Mouse (Mus musculus): ENCODE results near the gene Baiap2l1.
"Not testable (repeated sequence)": the region's sequence is repeated elsewhere in the genome, so short reads cannot be mapped to it uniquely, and the experiment has no call there.

Baiap2l1 gene

GRCm38 (mm10) chr5:144344592-144344991, 13.3 kb downstream of the Baiap2l1 start:
- DNase-seq (ENCODE audit: low spot score), result no peak

- DNase-seq (ENCODE audit: low spot score), result no peak
Measured at GRCm38 (mm10) chr5:144341085-144341484, 16.8 kb downstream of the Baiap2l1 start.

GRCm38 (mm10) chr5:144338787-144339186, 19.1 kb downstream of the Baiap2l1 start:
- DNase-seq (ENCODE audit: low spot score), result no peak

GRCm38 (mm10) chr5:144335357-144335756, 22.6 kb downstream of the Baiap2l1 start:
- not testable (repeated sequence) for DNase-seq (ENCODE audit: low spot score)

GRCm38 (mm10) chr5:144334010-144334409, 23.9 kb downstream of the Baiap2l1 start:
- DNase-seq (ENCODE audit: low spot score), result no peak

GRCm38 (mm10) chr5:144322717-144323116, 35.2 kb downstream of the Baiap2l1 start:
- no peak for DNase-seq (ENCODE audit: low spot score)

- DNase-seq (ENCODE audit: low spot score), result no peak
Measured at GRCm38 (mm10) chr5:144321681-144322080, 36.2 kb downstream of the Baiap2l1 start.

- DNase-seq (ENCODE audit: low spot score), result no peak
Measured at GRCm38 (mm10) chr5:144318286-144318685, 39.6 kb downstream of the Baiap2l1 start.

- DNase-seq (ENCODE audit: low spot score), result no peak
Measured at GRCm38 (mm10) chr5:144317426-144317825, 40.5 kb downstream of the Baiap2l1 start.

- no peak for DNase-seq (ENCODE audit: low spot score)
Measured at GRCm38 (mm10) chr5:144316442-144316841, 41.5 kb downstream of the Baiap2l1 start.

GRCm38 (mm10) chr5:144314731-144315494, 43.0 kb downstream of the Baiap2l1 start:
- DNase-seq (ENCODE audit: low spot score), result no peak

GRCm38 (mm10) chr5:144313335-144313734, 44.6 kb downstream of the Baiap2l1 start:
- no peak for DNase-seq (ENCODE audit: low spot score)

GRCm38 (mm10) chr5:144312183-144312582, 45.7 kb downstream of the Baiap2l1 start:
- no peak for DNase-seq (ENCODE audit: low spot score)

GRCm38 (mm10) chr5:144308929-144309328, 49.0 kb downstream of the Baiap2l1 start:
- no peak for DNase-seq (ENCODE audit: low spot score)

- DNase-seq (ENCODE audit: low spot score), result no peak
Measured at GRCm38 (mm10) chr5:144303071-144303470, 54.8 kb downstream of the Baiap2l1 start.

GRCm38 (mm10) chr5:144296090-144296604, 61.8 kb downstream of the Baiap2l1 start:
- DNase-seq (ENCODE audit: low spot score), result no peak

- DNase-seq (ENCODE audit: low spot score), result no peak
Measured at GRCm38 (mm10) chr5:144295357-144295756, 62.6 kb downstream of the Baiap2l1 start.

- no peak for DNase-seq (ENCODE audit: low spot score)
Measured at GRCm38 (mm10) chr5:144294908-144295307, 63.0 kb downstream of the Baiap2l1 start.

GRCm38 (mm10) chr5:144289769-144290440, 68.0 kb downstream of the Baiap2l1 start:
- no peak for DNase-seq (ENCODE audit: low spot score)

GRCm38 (mm10) chr5:144288391-144288790, 69.5 kb downstream of the Baiap2l1 start:
- no peak for DNase-seq (ENCODE audit: low spot score)

- no peak for DNase-seq (ENCODE audit: low spot score)
Measured at GRCm38 (mm10) chr5:144287267-144287820, 70.6 kb downstream of the Baiap2l1 start.

- DNase-seq (ENCODE audit: low spot score), result no peak
Measured at GRCm38 (mm10) chr5:144286591-144287266, 71.2 kb downstream of the Baiap2l1 start.
